Mouse (Mus musculus): ENCODE measurements around the gene Ptpn20. TPM values are rescaled to one million over a fixed set of nuclear protein-coding genes. Genes with fewer than 3 reads are reported as not detected.

The Ptpn20 gene
- polyA plus RNA-seq, 1 experiment: not detected

DNA sequence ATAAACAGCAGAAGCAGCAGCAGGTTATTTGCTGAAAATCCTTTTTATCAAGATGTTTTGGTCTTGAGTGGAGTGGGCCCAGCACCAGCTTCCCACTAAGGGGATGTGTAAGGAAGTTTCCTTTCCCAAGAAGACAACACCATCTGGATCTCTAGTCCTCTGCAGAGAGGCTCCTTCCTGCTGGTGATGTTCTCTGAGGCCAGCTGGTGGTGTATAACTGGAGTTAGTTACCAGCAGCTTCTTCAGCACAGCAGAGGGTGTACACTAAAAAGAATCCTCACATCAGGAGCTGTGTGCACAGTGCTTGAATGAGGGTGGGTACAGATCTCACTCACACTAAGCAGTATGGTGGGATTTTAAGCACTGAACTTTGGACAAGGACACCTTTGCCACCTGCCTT, 100.0 kb downstream of the Ptpn20 start:
- no peak for TF ChIP-seq POLR2A (IDR thresholded peaks at IDR 0.05; ENCODE audit: low read depth, low read length)
- TF ChIP-seq CTCF (IDR thresholded peaks at IDR 0.05; ENCODE audit: extremely low read depth, insufficient read length, insufficient replicate concordance, low read depth, low read length): no peak
- H3K4me1 ChIP-seq (ENCODE audit: control insufficient read depth, insufficient read depth, insufficient read length, low read length): no peaks in the 10 kb centered on the region
- no peaks in the 10 kb centered on the region for H3K36me3 ChIP-seq (ENCODE audit: control insufficient read depth, insufficient read depth, low read length)
- H3K4me3 ChIP-seq (ENCODE audit: low read depth, low read length): no peak overlapping the region
- H3K27me3 ChIP-seq (ENCODE audit: control insufficient read depth, insufficient read depth, low read length): no peaks in the 10 kb centered on the region
- H3K27ac ChIP-seq (ENCODE audit: insufficient read depth, low read depth, low read length): no peak overlapping the region

Other genes with a start within 250 kb of the Ptpn20 start
- gene Mapk8, start 142.0 kb upstream of the Ptpn20 start, polyA plus RNA-seq (2012; rRNA removed): 4.6 and 11.8 TPM in 2 replicates
- not detected in 2 replicates for gene Frmpd2, start 117.5 kb upstream of the Ptpn20 start, polyA plus RNA-seq (2012; rRNA removed)

Data from small intestine, adult 2 months (tissue).